Mouse (Mus musculus) heart, postnatal 0 days (tissue): ENCODE data around the gene Lamc3. TPM values are rescaled to one million over a fixed set of nuclear protein-coding genes. Genes with fewer than 3 reads are reported as not detected.

Experiments
- ATAC-seq: fragments of 200-750 bp; cut with Nextera tagmentation; 2 replicates; pipeline ENCODE4 v1.8.0; 2017; ENCODE audit warnings: low read depth, moderate number of reproducible peaks, moderate library complexity; ENCODE audit not compliant: insufficient read depth
- DNase-seq: peaks from one replicate; pipeline ENCODE4 v3.0.0-alpha.2; 2016; ENCODE audit warnings: low spot score
- H3K27ac ChIP-seq: fragments of 300-500 bp; sonication (generic); 2 replicates; pipeline ENCODE4 v1.5.1; 2014; ENCODE audit warnings: low read depth, mild to moderate bottlenecking
- H3K27me3 ChIP-seq: fragments of 300-500 bp; sonication (generic); 2 replicates; pipeline ENCODE4 v1.6.1; 2014; ENCODE audit warnings: low read length, mixed read lengths; ENCODE audit not compliant: control insufficient read depth, insufficient read depth
- H3K36me3 ChIP-seq: fragments of 300-500 bp; sonication (generic); replicated peaks from 2 replicates; pipeline ENCODE4 v1.6.1; 2014; ENCODE audit warnings: low read length, mixed read lengths; ENCODE audit not compliant: control insufficient read depth, insufficient read depth
- H3K4me1 ChIP-seq: fragments of 300-500 bp; sonication (generic); 2 replicates; pipeline ENCODE4 v1.6.1; 2014; ENCODE audit warnings: antibody characterized with exemption; ENCODE audit not compliant: control insufficient read depth, insufficient read depth
- H3K4me2 ChIP-seq: fragments of 300-500 bp; sonication (generic); 2 replicates; pipeline ENCODE4 v1.6.1; 2014; ENCODE audit warnings: low read depth, mild to moderate bottlenecking, low read length, moderate library complexity
- H3K4me3 ChIP-seq: fragments of 300-500 bp; sonication (generic); 2 replicates; pipeline ENCODE4 v1.5.1; 2014; ENCODE audit warnings: low read depth, low read length
- H3K9ac ChIP-seq: fragments of 300-500 bp; sonication (generic); replicated peaks from 2 replicates; pipeline ENCODE4 v1.6.1; 2014; ENCODE audit warnings: low read depth, low read length, mixed read lengths
- H3K9me3 ChIP-seq: fragments of 300-500 bp; sonication (generic); replicated peaks from 2 replicates; pipeline ENCODE4 v1.6.1; 2016; ENCODE audit warnings: low read length; ENCODE audit not compliant: control insufficient read depth
- CTCF ChIP-seq: IDR thresholded peaks from 2 replicates; pipeline ENCODE4 v1.5.1; 2016; ENCODE audit warnings: antibody characterized with exemption, control low read depth, low read depth
- EP300 ChIP-seq: IDR thresholded peaks from 2 replicates; pipeline ENCODE4 v1.6.1; 2016; ENCODE audit warnings: antibody characterized with exemption, low read depth
- WGBS: fragments of 180-500 bp; shearing (Covaris S2); extraction: QIAGEN DNeasy Blood & Tissue Kit; methylation state at CpG from one replicate; pipeline ENCODE4 v1.1.7; 2014; 5-methylcytosine and 5-hydroxymethylcytosine counted together
- polyA plus RNA-seq: library from polyadenylated mRNA; unstranded; fragments of >200 nt; fragmentation: Nextera tagmentation; extraction: Ambion mirVana; gene quantifications from 2 replicates; pipeline ENCODE4 v1.2.1, GENCODE M21; 2015
- total RNA-seq: library from RNA; depleted of rRNA; stranded (reverse); fragments of >200 nt; gene quantifications from 2 replicates; pipeline ENCODE4 v1.2.3, GENCODE M21; 2014; ENCODE audit warnings: low replicate concordance

Lamc3 gene
- total and polyA plus RNA-seq, 2 experiments from 2014 or later: 0.16 to 0.65 TPM

- Histone ChIP-seq H3K27ac (no peak overlapping the region), H3K4me2 (no peak overlapping the region), H3K4me3 (no peak overlapping the region), H3K4me1 (no peaks in the 10 kb centered on the region), H3K9ac (no peak overlapping the region), H3K36me3 (no peaks in the 10 kb centered on the region), H3K9me3 (no peaks in the 10 kb centered on the region), H3K27me3 (peaks cover 18% of the 10 kb centered on the region; the same call in 1 of the 2 replicates)
- DNase-seq (no peak), ATAC-seq (no peak)
- TF ChIP-seq CTCF: no peak
- TF ChIP-seq EP300: no peak
- 24% methylated on average over 12 of the region's 12 CpGs for WGBS
Measured at GRCm38 (mm10) chr2:31858500-31858899, 28.6 kb upstream of the Lamc3 start.

GRCm38 (mm10) chr2:31862919-31863318 is 24.2 kb upstream of the Lamc3 start:
- H3K4me3 ChIP-seq: no peak overlapping the region
- no peak for DNase-seq
- no peaks in the 10 kb centered on the region for H3K4me1 ChIP-seq
- H3K9me3 ChIP-seq: no peaks in the 10 kb centered on the region
- H3K27me3 ChIP-seq: peaks cover 15% of the 10 kb centered on the region; the same call in 1 of the 2 replicates
- TF ChIP-seq CTCF (no peak), EP300 (no peak)
- H3K36me3 ChIP-seq: no peaks in the 10 kb centered on the region
- WGBS: 56% methylated on average over 1 of the region's 1 CpGs
- no peak overlapping the region for H3K9ac ChIP-seq
- H3K27ac ChIP-seq: no peak overlapping the region
- ATAC-seq: no peak
- H3K4me2 ChIP-seq: no peak overlapping the region

GRCm38 (mm10) chr2:31863766-31864165 is 23.3 kb upstream of the Lamc3 start:
- Histone ChIP-seq H3K36me3 (no peaks in the 10 kb centered on the region), H3K9ac (no peak overlapping the region), H3K9me3 (no peaks in the 10 kb centered on the region), H3K4me2 (no peak overlapping the region), H3K27ac (no peak overlapping the region), H3K4me1 (no peaks in the 10 kb centered on the region), H3K27me3 (0 out of 2 replicates have a peak, but pooled peaks cover 6% of the 10 kb centered on the region), H3K4me3 (no peak overlapping the region)
- WGBS: 82% methylated on average over 1 of the region's 1 CpGs
- TF ChIP-seq CTCF (no peak), EP300 (no peak)
- ATAC-seq: no peak
- DNase-seq: no peak

- H3K9ac ChIP-seq: no peak overlapping the region
- no peak overlapping the region for H3K4me2 ChIP-seq
- TF ChIP-seq CTCF (no peak), EP300 (no peak)
- DNase-seq (no peak), ATAC-seq (no peak)
- H3K27me3 ChIP-seq: 0 out of 2 replicates have a peak, but pooled peaks cover 5% of the 10 kb centered on the region
- no peaks in the 10 kb centered on the region for H3K36me3 ChIP-seq
- no peaks in the 10 kb centered on the region for H3K9me3 ChIP-seq
- no peaks in the 10 kb centered on the region for H3K4me1 ChIP-seq
- H3K4me3 ChIP-seq: no peak overlapping the region
- no peak overlapping the region for H3K27ac ChIP-seq
- WGBS: 82% methylated on average over 9 of the region's 9 CpGs
Measured at GRCm38 (mm10) chr2:31864891-31865290, 22.2 kb upstream of the Lamc3 start.

GRCm38 (mm10) chr2:31865322-31865721 is 21.8 kb upstream of the Lamc3 start:
- no peaks in the 10 kb centered on the region for H3K4me1 ChIP-seq
- ATAC-seq: no peak
- H3K27ac ChIP-seq: no peak overlapping the region
- 0 out of 2 replicates have a peak, but pooled peaks cover 2% of the 10 kb centered on the region for H3K27me3 ChIP-seq
- no peak overlapping the region for H3K4me2 ChIP-seq
- no peaks in the 10 kb centered on the region for H3K36me3 ChIP-seq
- H3K9ac ChIP-seq: no peak overlapping the region
- no peak for DNase-seq
- 53% methylated on average over 4 of the region's 4 CpGs for WGBS
- H3K4me3 ChIP-seq: no peak overlapping the region
- no peaks in the 10 kb centered on the region for H3K9me3 ChIP-seq
- TF ChIP-seq EP300 (no peak), CTCF (no peak)

- Histone ChIP-seq H3K9ac (no peak overlapping the region), H3K36me3 (no peaks in the 10 kb centered on the region), H3K27ac (no peak overlapping the region), H3K27me3 (no peaks in the 10 kb centered on the region), H3K9me3 (no peaks in the 10 kb centered on the region), H3K4me3 (no peak overlapping the region), H3K4me2 (no peak overlapping the region), H3K4me1 (no peaks in the 10 kb centered on the region)
- no peak for ATAC-seq
- 70% methylated on average over 2 of the region's 2 CpGs for WGBS
- DNase-seq: no peak
- TF ChIP-seq CTCF: no peak
- no peak for TF ChIP-seq EP300
Measured at GRCm38 (mm10) chr2:31865794-31866193, 21.3 kb upstream of the Lamc3 start.
